Mouse (Mus musculus) thymus, adult 2 months (tissue): Measurements from ENCODE around the gene Frg2f1.

ENCODE experiments used
- CTCF ChIP-seq: fragments of 200-500 bp; IDR thresholded peaks from 2 replicates; pipeline ENCODE4 v1.5.1; 2012; ENCODE audit warnings: mild to moderate bottlenecking, control low read depth, low read length, moderate library complexity, borderline replicate concordance; ENCODE audit not compliant: control insufficient read depth, poor library complexity, insufficient read depth; ENCODE audit errors: extremely low read depth
- POLR2A ChIP-seq: fragments of 200-500 bp; IDR thresholded peaks from 2 replicates; pipeline ENCODE4 v1.6.1; 2012; ENCODE audit warnings: mild to moderate bottlenecking, low read length, control low read depth, moderate library complexity; ENCODE audit not compliant: control insufficient read depth, poor library complexity, insufficient read depth; ENCODE audit errors: extremely low read depth

- TF ChIP-seq POLR2A (no peak), CTCF (no peak)
These were observed 12.9 kb downstream of the Frg2f1 start for GRCm38 (mm10) chr4:119526329-119526845.
